Mouse (Mus musculus): ENCODE measurements around the gene Lrrc49. TPM values are rescaled to one million over a fixed set of nuclear protein-coding genes. Genes with fewer than 3 reads are reported as not detected.

Gene Lrrc49
- polyA plus RNA-seq, 1 experiment: 0.54 TPM

DNA sequence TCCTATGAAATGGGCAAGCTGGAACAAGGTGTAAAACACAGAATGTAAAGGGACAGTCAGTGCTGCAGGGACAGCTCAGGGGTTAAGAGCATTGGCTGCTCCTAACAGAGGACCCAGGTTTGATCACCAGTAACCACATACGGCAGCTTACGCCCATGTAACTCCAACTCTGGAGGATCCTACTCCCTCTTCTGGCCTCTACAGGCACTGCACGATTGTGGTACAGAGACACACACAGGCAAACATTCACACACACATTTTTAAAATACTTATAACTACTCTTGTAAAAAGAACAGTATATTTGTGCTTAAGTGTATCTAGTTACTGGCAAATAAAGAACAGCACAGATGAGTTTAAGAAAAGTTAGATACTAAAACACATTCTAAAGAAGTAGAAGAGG lies 7.0 kb downstream of the Lrrc49 start:
- no peaks in the 10 kb centered on the region for H3K36me3 ChIP-seq (replicated peaks; ENCODE audit: low read length)
- no peaks in the 10 kb centered on the region for H3K27me3 ChIP-seq (replicated peaks)
- H3K4me3 ChIP-seq (replicated peaks): no peak overlapping the region
- H3K4me1 ChIP-seq: no peaks in the 10 kb centered on the region
- H3K9me3 ChIP-seq: no peaks in the 10 kb centered on the region
- TF ChIP-seq GATA1 (IDR thresholded peaks at IDR 0.05; ENCODE audit: borderline replicate concordance, low read length) (no peak), FLI1 (IDR thresholded peaks at IDR 0.05; ENCODE audit: low read length) (no peak)

DNA sequence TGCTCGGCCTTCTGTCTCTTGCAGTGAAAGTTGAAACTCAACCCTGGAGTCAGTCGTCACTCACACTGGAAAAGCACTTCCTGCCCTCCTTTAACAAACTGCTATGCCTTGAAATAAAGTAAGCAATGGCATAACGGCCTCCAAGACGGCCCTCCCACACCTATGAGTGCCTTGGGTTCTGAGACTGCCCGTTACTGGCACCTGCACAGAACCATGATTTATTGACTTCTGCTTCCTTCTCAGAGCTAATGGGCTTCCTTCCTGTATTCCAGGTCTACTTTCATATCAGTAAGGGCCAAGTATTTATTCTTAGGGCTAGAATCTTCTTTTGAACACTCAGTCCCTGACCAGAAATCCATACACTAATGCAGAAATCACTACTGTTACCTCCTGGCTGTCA lies 9.0 kb downstream of the Lrrc49 start:
- no peak overlapping the region for H3K4me3 ChIP-seq (replicated peaks)
- no peaks in the 10 kb centered on the region for H3K9me3 ChIP-seq
- H3K36me3 ChIP-seq (replicated peaks; ENCODE audit: low read length): no peaks in the 10 kb centered on the region
- no peak for TF ChIP-seq FLI1 (IDR thresholded peaks at IDR 0.05; ENCODE audit: low read length)
- TF ChIP-seq GATA1 (IDR thresholded peaks at IDR 0.05; ENCODE audit: borderline replicate concordance, low read length): no peak
- no peaks in the 10 kb centered on the region for H3K27me3 ChIP-seq (replicated peaks)
- H3K4me1 ChIP-seq: no peaks in the 10 kb centered on the region

DNA sequence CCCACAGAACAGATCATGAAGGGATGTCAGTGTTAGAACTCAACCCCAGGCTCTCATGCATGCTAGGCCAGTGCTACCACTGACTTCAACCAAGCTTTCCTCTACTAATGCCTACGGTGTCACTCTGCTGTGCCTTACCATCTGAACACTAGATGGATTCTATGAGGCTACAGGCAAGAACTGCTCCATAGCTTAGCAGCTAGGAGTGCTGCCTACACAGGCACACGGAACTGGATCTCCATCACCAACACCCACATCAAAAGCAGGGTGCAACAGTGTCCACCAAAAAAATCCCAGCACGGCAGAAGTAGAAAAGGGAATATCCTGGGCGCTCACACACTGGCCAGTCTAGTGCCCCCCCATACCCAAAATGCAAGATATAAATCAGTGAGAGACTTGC lies 11.5 kb downstream of the Lrrc49 start:
- Histone ChIP-seq H3K27me3 (replicated peaks) (no peaks in the 10 kb centered on the region), H3K4me3 (replicated peaks) (no peak overlapping the region), H3K4me1 (no peaks in the 10 kb centered on the region), H3K36me3 (replicated peaks; ENCODE audit: low read length) (no peaks in the 10 kb centered on the region), H3K9me3 (no peaks in the 10 kb centered on the region)
- TF ChIP-seq FLI1 (IDR thresholded peaks at IDR 0.05; ENCODE audit: low read length) (no peak), GATA1 (IDR thresholded peaks at IDR 0.05; ENCODE audit: borderline replicate concordance, low read length) (no peak)

DNA sequence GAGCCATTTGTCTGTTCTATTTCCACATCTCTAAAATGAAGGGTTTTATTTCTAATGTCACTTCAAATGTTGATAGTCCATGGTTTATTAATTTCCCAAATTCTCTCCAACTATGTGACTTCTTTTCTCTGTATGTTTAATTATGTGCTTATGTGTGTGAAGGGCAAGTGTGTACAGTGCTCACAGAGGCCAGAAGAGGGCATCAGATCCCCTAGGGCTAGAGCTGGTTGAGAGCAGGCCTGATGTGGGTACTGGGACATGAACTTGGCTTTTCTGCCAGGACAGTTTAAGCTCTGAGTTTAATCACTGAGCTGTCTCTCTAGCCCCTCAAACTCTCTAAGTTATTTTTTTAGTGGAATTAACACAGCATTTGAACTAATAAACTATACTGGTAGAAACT lies 13.2 kb downstream of the Lrrc49 start:
- Histone ChIP-seq H3K9me3 (no peaks in the 10 kb centered on the region), H3K4me1 (no peaks in the 10 kb centered on the region), H3K27me3 (replicated peaks) (no peaks in the 10 kb centered on the region), H3K36me3 (replicated peaks; ENCODE audit: low read length) (no peaks in the 10 kb centered on the region), H3K4me3 (replicated peaks) (no peak overlapping the region)
- no peak for TF ChIP-seq FLI1 (IDR thresholded peaks at IDR 0.05; ENCODE audit: low read length)
- no peak for TF ChIP-seq GATA1 (IDR thresholded peaks at IDR 0.05; ENCODE audit: borderline replicate concordance, low read length)

DNA sequence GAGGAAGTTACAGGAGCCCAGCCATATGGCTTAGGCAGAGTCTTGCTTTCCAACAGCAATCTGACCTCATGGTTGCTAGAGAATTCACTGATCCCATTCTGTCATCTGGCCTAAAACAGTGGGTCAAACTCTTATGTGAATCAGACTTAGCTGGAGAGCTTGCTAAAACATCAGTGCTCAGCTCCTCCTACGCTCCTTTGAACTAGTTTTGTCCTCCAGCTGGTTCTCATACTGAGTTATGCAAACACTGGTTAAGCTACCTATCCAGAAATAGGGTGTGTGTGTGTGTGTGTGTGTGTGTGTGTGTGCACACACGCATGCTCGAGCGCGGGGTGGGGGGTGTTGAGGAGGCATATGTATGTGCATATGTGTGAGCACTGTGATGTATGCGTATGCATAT lies 15.4 kb downstream of the Lrrc49 start:
- H3K4me3 ChIP-seq (replicated peaks): peak overlapping the region; percentile 34
- no peaks in the 10 kb centered on the region for H3K4me1 ChIP-seq
- no peaks in the 10 kb centered on the region for H3K9me3 ChIP-seq
- TF ChIP-seq GATA1 (IDR thresholded peaks at IDR 0.05; ENCODE audit: borderline replicate concordance, low read length) (no peak), FLI1 (IDR thresholded peaks at IDR 0.05; ENCODE audit: low read length) (no peak)
- no peaks in the 10 kb centered on the region for H3K27me3 ChIP-seq (replicated peaks)
- no peaks in the 10 kb centered on the region for H3K36me3 ChIP-seq (replicated peaks; ENCODE audit: low read length)

DNA sequence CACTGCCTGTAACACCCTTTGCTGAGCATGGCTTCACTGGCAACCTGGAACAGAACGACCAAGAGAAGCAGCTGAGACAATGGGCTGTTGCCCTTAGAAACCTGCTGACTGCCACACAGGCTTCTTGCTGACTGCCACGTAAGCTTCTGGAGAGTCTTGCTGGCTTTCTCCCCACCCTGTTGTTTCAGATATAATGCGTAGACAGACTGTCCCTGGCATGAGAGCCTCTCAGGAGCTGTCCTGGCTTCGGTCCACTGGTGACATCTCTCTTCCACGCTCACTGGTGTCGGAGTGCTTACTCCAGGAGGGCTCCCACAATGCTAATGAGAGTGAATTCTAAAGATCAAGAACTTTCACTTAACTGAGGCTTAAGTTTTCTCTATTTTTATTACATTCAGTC lies 19.1 kb downstream of the Lrrc49 start:
- no peaks in the 10 kb centered on the region for H3K36me3 ChIP-seq (replicated peaks; ENCODE audit: low read length)
- H3K4me1 ChIP-seq: no peaks in the 10 kb centered on the region
- H3K4me3 ChIP-seq (replicated peaks): no peak overlapping the region
- no peak for TF ChIP-seq FLI1 (IDR thresholded peaks at IDR 0.05; ENCODE audit: low read length)
- TF ChIP-seq GATA1 (IDR thresholded peaks at IDR 0.05; ENCODE audit: borderline replicate concordance, low read length): no peak
- H3K9me3 ChIP-seq: no peaks in the 10 kb centered on the region
- no peaks in the 10 kb centered on the region for H3K27me3 ChIP-seq (replicated peaks)

DNA sequence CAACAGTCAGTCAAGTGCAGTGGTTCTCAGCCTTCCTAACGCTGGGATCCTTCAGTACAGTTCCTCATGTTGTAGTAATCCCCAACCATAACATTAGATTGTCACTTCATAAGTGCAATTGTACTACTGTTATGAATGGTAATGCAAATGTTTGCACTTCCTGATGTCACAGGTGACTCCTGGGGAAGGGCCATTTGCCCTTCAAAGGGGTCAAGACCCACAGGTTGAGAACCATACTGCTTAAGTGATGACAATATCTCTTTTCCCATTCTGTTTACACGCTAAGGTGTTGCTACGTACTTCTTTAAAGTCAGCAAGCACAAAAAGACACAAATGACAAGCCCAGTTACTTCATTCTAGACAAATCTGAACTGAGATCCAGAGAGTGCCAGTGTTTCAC lies 22.4 kb downstream of the Lrrc49 start:
- Histone ChIP-seq H3K4me1 (no peaks in the 10 kb centered on the region), H3K4me3 (replicated peaks) (no peak overlapping the region), H3K36me3 (replicated peaks; ENCODE audit: low read length) (no peaks in the 10 kb centered on the region), H3K9me3 (no peaks in the 10 kb centered on the region), H3K27me3 (replicated peaks) (no peaks in the 10 kb centered on the region)
- TF ChIP-seq FLI1 (IDR thresholded peaks at IDR 0.05; ENCODE audit: low read length) (no peak), GATA1 (IDR thresholded peaks at IDR 0.05; ENCODE audit: borderline replicate concordance, low read length) (no peak)

DNA sequence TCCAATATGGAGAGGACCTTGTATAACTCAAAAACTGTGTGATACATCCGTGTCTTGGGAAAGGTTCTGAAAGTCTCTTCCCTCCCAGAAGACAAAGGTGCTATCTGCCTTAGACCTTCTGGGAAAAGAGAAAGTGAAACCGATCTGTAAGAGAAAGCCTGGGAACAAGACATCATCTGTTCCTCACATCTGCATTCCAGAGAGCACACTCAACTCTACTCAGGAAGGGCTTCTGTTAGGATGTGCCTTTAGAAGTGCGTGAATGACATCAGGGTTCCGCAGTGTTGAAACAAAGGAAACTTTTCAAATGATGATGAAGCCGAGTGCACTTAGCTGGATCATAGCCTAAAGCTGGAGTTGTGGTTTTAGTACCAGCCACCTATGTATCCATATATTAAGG lies 23.1 kb downstream of the Lrrc49 start:
- TF ChIP-seq GATA1 (IDR thresholded peaks at IDR 0.05; ENCODE audit: borderline replicate concordance, low read length) (no peak), FLI1 (IDR thresholded peaks at IDR 0.05; ENCODE audit: low read length) (no peak)
- Histone ChIP-seq H3K27me3 (replicated peaks) (no peaks in the 10 kb centered on the region), H3K4me1 (no peaks in the 10 kb centered on the region), H3K4me3 (replicated peaks) (no peak overlapping the region), H3K9me3 (no peaks in the 10 kb centered on the region), H3K36me3 (replicated peaks; ENCODE audit: low read length) (no peaks in the 10 kb centered on the region)

DNA sequence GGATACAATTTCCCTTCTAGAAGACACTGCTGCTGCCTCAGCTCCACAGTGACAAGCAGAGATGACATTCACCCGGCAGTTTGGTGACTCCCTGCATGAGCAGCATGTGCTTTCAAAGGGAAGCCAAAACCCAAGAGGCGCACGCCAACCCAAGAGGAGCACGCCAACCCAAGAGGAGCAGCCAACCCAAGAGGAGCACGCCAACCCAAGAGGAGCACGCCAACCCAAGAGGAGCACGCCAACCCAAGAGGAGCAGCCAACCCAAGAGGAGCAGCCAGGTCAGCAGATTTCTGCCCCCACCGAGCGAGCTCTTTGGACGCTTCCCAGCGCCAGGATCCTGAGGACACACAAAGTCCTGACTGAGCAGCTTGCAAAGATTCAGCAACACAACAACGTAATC lies 23.6 kb downstream of the Lrrc49 start:
- no peak for TF ChIP-seq GATA1 (IDR thresholded peaks at IDR 0.05; ENCODE audit: borderline replicate concordance, low read length)
- TF ChIP-seq FLI1 (IDR thresholded peaks at IDR 0.05; ENCODE audit: low read length): no peak
- Histone ChIP-seq H3K27me3 (replicated peaks) (no peaks in the 10 kb centered on the region), H3K4me3 (replicated peaks) (no peak overlapping the region), H3K9me3 (no peaks in the 10 kb centered on the region), H3K4me1 (no peaks in the 10 kb centered on the region), H3K36me3 (replicated peaks; ENCODE audit: low read length) (no peaks in the 10 kb centered on the region)

DNA sequence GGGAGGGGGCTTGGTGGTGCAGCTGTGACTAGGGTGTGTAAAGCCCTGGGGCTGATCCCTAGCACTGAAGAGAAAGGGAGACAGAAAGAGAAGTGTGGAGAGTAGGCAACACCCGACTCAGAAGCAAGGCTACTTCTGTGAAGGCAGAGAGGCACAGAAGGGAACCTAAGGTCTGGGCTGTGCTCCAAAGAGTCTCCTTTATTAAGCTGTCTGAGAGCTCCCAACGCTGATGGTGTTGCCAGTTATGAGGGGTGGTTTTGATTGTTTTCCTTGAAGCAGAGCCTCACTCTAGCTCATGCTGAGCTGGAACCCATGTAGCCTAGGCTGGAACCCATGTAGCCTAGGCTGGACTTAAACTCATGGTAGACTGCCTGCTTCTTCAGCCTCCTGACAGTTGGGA lies 25.0 kb downstream of the Lrrc49 start:
- Histone ChIP-seq H3K36me3 (replicated peaks; ENCODE audit: low read length) (no peaks in the 10 kb centered on the region), H3K9me3 (no peaks in the 10 kb centered on the region), H3K27me3 (replicated peaks) (no peaks in the 10 kb centered on the region), H3K4me1 (no peaks in the 10 kb centered on the region), H3K4me3 (replicated peaks) (no peak overlapping the region)
- TF ChIP-seq GATA1 (IDR thresholded peaks at IDR 0.05; ENCODE audit: borderline replicate concordance, low read length) (no peak), FLI1 (IDR thresholded peaks at IDR 0.05; ENCODE audit: low read length) (no peak)

DNA sequence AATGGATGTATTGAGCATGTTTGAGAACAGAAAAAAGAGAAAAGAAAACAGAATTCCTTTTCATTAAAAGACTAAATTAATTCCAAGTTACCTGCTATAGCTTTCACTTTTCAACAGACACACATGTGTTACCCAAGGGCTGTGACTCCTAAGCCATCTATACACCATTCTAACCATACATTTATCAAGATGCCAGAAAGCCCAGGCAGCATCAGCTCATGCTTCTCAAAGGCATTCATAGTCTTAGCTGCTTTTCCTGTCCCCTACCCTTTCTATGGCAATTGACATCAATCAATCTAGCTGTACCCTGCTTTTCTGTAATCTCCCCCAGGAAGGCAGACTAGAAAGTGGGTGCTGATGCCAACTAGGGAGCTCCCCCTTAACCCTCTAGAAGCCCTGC lies 34.4 kb downstream of the Lrrc49 start:
- Histone ChIP-seq H3K4me1 (peaks cover 9% of the 10 kb centered on the region), H3K36me3 (replicated peaks; ENCODE audit: low read length) (no peaks in the 10 kb centered on the region), H3K27me3 (replicated peaks) (peaks cover 3% of the 10 kb centered on the region), H3K9me3 (no peaks in the 10 kb centered on the region), H3K4me3 (replicated peaks) (no peak overlapping the region)
- TF ChIP-seq GATA1 (IDR thresholded peaks at IDR 0.05; ENCODE audit: borderline replicate concordance, low read length) (no peak), FLI1 (IDR thresholded peaks at IDR 0.05; ENCODE audit: low read length) (no peak)

Data from megakaryocyte, embryonic 14.5 days (primary cell).